Mouse (Mus musculus) liver, embryonic 13.5 days (tissue): ENCODE data around the gene Ankrd2. TPM values are rescaled to one million over a fixed set of nuclear protein-coding genes. Genes with fewer than 3 reads are reported as not detected.
A peak's percentile ranks its signal among the peaks of the same experiment; 100 is the strongest.

ENCODE experiments used
- ATAC-seq: fragments of 200-750 bp; cut with Nextera tagmentation; 2 replicates; pipeline ENCODE4 v1.8.0; 2017; ENCODE audit warnings: low read depth, mild to moderate bottlenecking, moderate number of reproducible peaks, moderate library complexity
- DNase-seq: peaks from one replicate; pipeline ENCODE4 v3.0.0; 2022
- H3K27ac ChIP-seq: fragments of 300-500 bp; sonication (generic); 2 replicates; pipeline ENCODE4 v1.5.1; 2015; ENCODE audit warnings: moderate library complexity, mild to moderate bottlenecking, inconsistent platforms
- H3K27me3 ChIP-seq: fragments of 300-500 bp; sonication (generic); 2 replicates; pipeline ENCODE4 v1.6.1; 2015; ENCODE audit warnings: mild to moderate bottlenecking, inconsistent platforms
- H3K36me3 ChIP-seq: fragments of 300-500 bp; sonication (generic); 2 replicates; pipeline ENCODE4 v1.6.1; 2015; ENCODE audit warnings: mild to moderate bottlenecking, inconsistent platforms
- H3K4me1 ChIP-seq: fragments of 300-500 bp; sonication (generic); replicated peaks from 2 replicates; pipeline ENCODE4 v1.6.1; 2015; ENCODE audit warnings: inconsistent platforms
- H3K4me2 ChIP-seq: fragments of 300-500 bp; sonication (generic); 2 replicates; pipeline ENCODE4 v1.6.1; 2015; ENCODE audit warnings: inconsistent platforms, mild to moderate bottlenecking, moderate library complexity
- H3K4me3 ChIP-seq: fragments of 300-500 bp; sonication (generic); replicated peaks from 2 replicates; pipeline ENCODE4 v1.5.1; 2015; ENCODE audit warnings: mild to moderate bottlenecking, inconsistent platforms
- H3K9ac ChIP-seq: fragments of 300-500 bp; sonication (generic); 2 replicates; pipeline ENCODE4 v1.6.1; 2015; ENCODE audit warnings: mild to moderate bottlenecking, inconsistent platforms
- H3K9me3 ChIP-seq: fragments of 300-500 bp; sonication (generic); replicated peaks from 2 replicates; pipeline ENCODE4 v1.6.1; 2016; ENCODE audit warnings: inconsistent platforms
- WGBS: fragments of 180-500 bp; shearing (Covaris S2); methylation state at CpG from one replicate; pipeline ENCODE4 v1.1.7; 2015; ENCODE audit not compliant: insufficient replicate concordance; 5-methylcytosine and 5-hydroxymethylcytosine counted together
- polyA plus RNA-seq: library from polyadenylated mRNA; unstranded; fragments of >200 nt; fragmentation: Nextera tagmentation; extraction: Ambion mirVana; gene quantifications from 2 replicates; pipeline ENCODE4 v1.2.1, GENCODE M21; 2015

Ankrd2 gene
- polyA plus RNA-seq, 1 experiment from 2014 or later = 0.15 TPM

DNA sequence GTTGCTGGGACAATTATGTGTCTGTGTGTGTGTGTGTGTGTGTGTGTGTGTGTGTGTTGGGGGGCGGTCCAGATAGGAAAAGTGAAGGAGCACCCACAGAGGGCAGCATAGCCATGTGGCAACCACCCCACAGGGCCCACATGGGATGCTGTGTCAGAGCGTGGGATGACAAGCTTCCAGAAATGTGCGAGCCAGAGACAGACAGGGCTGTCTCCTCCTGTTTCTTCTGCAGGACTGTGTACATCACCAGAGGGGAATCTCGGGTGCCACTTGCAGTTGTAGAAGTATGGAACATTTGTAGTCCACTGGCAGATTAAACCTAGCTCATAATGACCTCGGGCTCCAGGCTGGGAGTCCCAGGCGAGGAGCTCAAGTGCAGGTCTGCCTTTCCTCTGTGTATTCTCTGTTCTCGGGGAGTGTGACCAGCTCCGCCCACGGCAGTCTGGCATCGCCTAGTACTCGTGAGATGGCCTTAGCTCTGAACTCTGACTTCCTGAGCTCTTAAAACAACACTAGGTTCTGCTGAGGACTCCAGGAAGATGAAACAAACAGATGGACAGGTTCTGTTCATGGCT, 832 bp upstream of the Ankrd2 start:
- H3K9me3 ChIP-seq = no peaks in the 10 kb centered on the region
- H3K4me3 ChIP-seq = no peak overlapping the region
- WGBS = 58% methylated on average over 11 of the region's 11 CpGs
- no peak overlapping the region for H3K9ac ChIP-seq
- ATAC-seq (peak; percentile 7; the same call in 1 of the 2 replicates), DNase-seq (no peak)
- peaks cover 8% of the 10 kb centered on the region; the same call in 1 of the 2 replicates for H3K27me3 ChIP-seq
- H3K36me3 ChIP-seq = no peaks in the 10 kb centered on the region
- H3K27ac ChIP-seq = no peak overlapping the region
- no peak overlapping the region for H3K4me2 ChIP-seq
- peaks cover 5% of the 10 kb centered on the region; the same call in 1 of the 2 replicates for H3K4me1 ChIP-seq

GRCm38 (mm10) chr19:42036357-42036756, 557 bp downstream of the Ankrd2 start:
- Histone ChIP-seq H3K36me3 (no peaks in the 10 kb centered on the region), H3K27ac (no peak overlapping the region), H3K27me3 (peaks cover 16% of the 10 kb centered on the region; the same call in 1 of the 2 replicates), H3K4me2 (no peak overlapping the region), H3K9me3 (no peaks in the 10 kb centered on the region), H3K4me1 (peaks cover 5% of the 10 kb centered on the region; the same call in 1 of the 2 replicates), H3K9ac (no peak overlapping the region), H3K4me3 (no peak overlapping the region)
- ATAC-seq (no peak), DNase-seq (no peak)
- 80% methylated on average over 3 of the region's 3 CpGs for WGBS

- WGBS = 61% methylated on average over 11 of the region's 11 CpGs
- DNase-seq = no peak
- ATAC-seq = no peak
Observed at GRCm38 (mm10) chr19:42037167-42037702, 1.4 kb downstream of the Ankrd2 start.

DNA sequence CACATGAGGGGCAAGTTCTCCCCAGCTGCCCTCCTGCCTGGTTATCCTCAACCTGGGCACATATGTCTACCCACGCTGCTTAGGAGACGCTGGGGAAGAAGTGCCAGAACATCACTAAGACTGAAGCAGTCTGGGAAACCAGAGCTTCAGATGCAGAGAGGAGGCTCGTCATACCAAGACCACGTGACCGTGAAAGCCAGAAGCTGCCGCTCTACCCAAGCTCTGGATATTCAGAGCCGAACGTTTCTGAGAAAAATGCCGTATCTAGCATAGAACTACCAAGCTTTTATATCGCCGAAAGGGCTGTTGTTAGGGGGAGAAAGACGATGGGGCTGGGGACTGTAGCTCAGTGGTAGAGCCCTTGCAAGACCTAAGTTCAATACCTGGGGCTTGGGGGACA, 2.5 kb downstream of the Ankrd2 start:
- Histone ChIP-seq H3K4me3 (no peak overlapping the region), H3K36me3 (no peaks in the 10 kb centered on the region), H3K4me1 (peaks cover 5% of the 10 kb centered on the region; the same call in 1 of the 2 replicates), H3K9ac (no peak overlapping the region), H3K27me3 (peaks cover 18% of the 10 kb centered on the region; the same call in 1 of the 2 replicates), H3K9me3 (no peaks in the 10 kb centered on the region), H3K4me2 (no peak overlapping the region), H3K27ac (no peak overlapping the region)
- WGBS = 71% methylated on average over 12 of the region's 12 CpGs
- ATAC-seq (no peak), DNase-seq (no peak)

More at GRCm38 (mm10) chr19:42037167-42037702, 1.4 kb downstream of the Ankrd2 start:
- Histone ChIP-seq H3K4me1 (peaks cover 5% of the 10 kb centered on the region; the same call in 1 of the 2 replicates), H3K4me2 (no peak overlapping the region), H3K4me3 (no peak overlapping the region), H3K27me3 (peaks cover 18% of the 10 kb centered on the region; the same call in 1 of the 2 replicates), H3K9ac (no peak overlapping the region), H3K27ac (no peak overlapping the region), H3K36me3 (no peaks in the 10 kb centered on the region), H3K9me3 (no peaks in the 10 kb centered on the region)

GRCm38 (mm10) chr19:42043988-42044387, 8.2 kb downstream of the Ankrd2 start:
- Histone ChIP-seq H3K9ac (no peak overlapping the region), H3K4me2 (no peak overlapping the region), H3K4me1 (peaks cover 10% of the 10 kb centered on the region), H3K27me3 (peaks cover 13% of the 10 kb centered on the region; the same call in 1 of the 2 replicates), H3K27ac (no peak overlapping the region), H3K4me3 (no peak overlapping the region), H3K36me3 (no peaks in the 10 kb centered on the region), H3K9me3 (no peaks in the 10 kb centered on the region)
- no peak for DNase-seq
- 72% methylated on average over 6 of the region's 6 CpGs for WGBS
- ATAC-seq = no peak

DNA sequence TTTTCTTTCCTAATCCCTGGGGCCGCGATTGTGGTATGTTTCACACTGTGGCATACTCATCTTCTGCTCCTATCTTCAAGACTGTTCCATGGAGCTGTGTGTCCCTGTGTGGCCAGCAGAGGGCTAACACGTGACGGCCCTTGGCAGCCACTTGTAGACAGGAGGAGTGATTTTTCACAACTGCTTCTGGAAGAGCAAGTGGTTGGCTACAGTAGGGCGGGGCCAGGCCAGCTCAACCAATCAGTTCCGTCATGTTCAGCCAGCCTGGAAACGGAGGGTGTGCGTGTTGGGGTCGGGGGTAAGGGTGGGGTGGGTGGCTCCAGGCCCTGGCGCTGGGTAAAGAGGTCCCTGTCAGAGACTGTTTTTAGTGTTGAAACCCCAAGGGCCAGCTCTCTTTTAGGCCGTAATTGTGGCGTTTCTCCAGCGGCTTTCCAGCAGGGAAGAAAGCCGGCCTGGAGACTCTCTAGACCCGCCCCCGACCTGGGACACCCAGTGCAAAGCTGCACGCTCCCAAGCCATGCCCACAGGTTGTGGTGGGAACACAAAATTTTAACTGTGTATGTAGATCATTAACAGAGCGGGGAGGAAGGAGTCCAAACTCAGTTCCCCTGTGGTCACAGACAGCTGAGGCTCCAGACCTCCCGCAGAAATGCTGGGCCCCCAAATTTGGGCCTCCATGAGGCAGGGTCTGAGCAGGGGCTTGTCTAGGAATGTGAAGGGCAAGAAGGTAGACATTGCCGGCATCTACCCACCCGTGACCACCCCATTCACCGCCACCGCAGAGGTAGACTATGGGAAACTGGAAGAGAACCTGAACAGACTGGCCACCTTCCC, 9.7 kb downstream of the Ankrd2 start, which contains the start of gene Hoga1:
Gene Hoga1, plus strand, starts transcription at position 342 of the 834 bp plus-strand sequence.
- ATAC-seq = peak; percentile 79
- DNase-seq = peak; percentile 56
- H3K36me3 ChIP-seq = no peaks in the 10 kb centered on the region
- no peaks in the 10 kb centered on the region for H3K9me3 ChIP-seq
- H3K4me3 ChIP-seq = peak within 1 kb of the TSS; percentile 44
- 0 out of 2 replicates have a peak, but pooled peaks cover 6% of the 10 kb centered on the region for H3K27me3 ChIP-seq
- peak within 1 kb of the TSS; percentile 58 for H3K4me2 ChIP-seq
- H3K4me1 ChIP-seq = peaks cover 10% of the 10 kb centered on the region
- H3K9ac ChIP-seq = peak within 1 kb of the TSS; percentile 33
- WGBS = 20% methylated on average over 23 of the region's 23 CpGs
- H3K27ac ChIP-seq = peak within 1 kb of the TSS; percentile 54

- WGBS = 63% methylated on average over 1 of the region's 1 CpGs
- H3K9ac ChIP-seq = no peak overlapping the region
- no peak overlapping the region for H3K27ac ChIP-seq
- H3K9me3 ChIP-seq = no peaks in the 10 kb centered on the region
- no peak overlapping the region for H3K4me3 ChIP-seq
- peaks cover 14% of the 10 kb centered on the region for H3K4me1 ChIP-seq
- no peak for DNase-seq
- H3K4me2 ChIP-seq = no peak overlapping the region
- no peaks in the 10 kb centered on the region for H3K36me3 ChIP-seq
- no peak for ATAC-seq
- H3K27me3 ChIP-seq = no peaks in the 10 kb centered on the region
Observed at GRCm38 (mm10) chr19:42050251-42050650, 14.5 kb downstream of the Ankrd2 start.

GRCm38 (mm10) chr19:42051351-42051750, 15.6 kb downstream of the Ankrd2 start:
- Histone ChIP-seq H3K27ac (no peak overlapping the region), H3K4me1 (peaks cover 7% of the 10 kb centered on the region), H3K4me3 (no peak overlapping the region), H3K36me3 (no peaks in the 10 kb centered on the region), H3K4me2 (no peak overlapping the region), H3K9me3 (no peaks in the 10 kb centered on the region), H3K9ac (no peak overlapping the region), H3K27me3 (no peaks in the 10 kb centered on the region)
- DNase-seq (no peak), ATAC-seq (no peak)
- WGBS = 80% methylated on average over 3 of the region's 3 CpGs

DNA sequence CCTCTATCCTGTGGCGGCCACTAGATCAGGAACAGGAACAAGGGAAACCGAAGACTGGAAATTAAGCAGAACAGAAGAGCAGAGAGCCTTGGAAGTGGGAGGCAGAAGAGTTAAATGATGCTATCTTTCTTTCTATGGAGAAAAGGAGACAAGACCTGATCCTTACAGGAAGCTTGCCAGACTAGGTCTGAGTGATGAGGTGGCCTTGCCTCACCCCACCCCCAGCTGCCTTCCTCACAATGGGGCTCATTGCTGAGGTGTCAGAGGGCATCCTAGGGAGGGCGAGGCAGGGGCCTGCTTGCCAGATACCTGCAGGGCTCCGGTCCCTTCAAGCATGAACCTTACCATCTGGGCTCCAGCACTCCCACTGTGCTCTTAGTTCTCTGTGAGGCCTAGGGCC, 16.1 kb downstream of the Ankrd2 start, which contains the start of gene 4933411K16Rik:
Gene 4933411K16Rik, plus strand, starts transcription at position 301 of the 400 bp plus-strand sequence.
- Histone ChIP-seq H3K4me2 (no peak within 1 kb of the TSS), H3K27me3 (no peaks in the 10 kb centered on the region), H3K4me3 (no peak within 1 kb of the TSS), H3K9ac (no peak within 1 kb of the TSS), H3K9me3 (no peaks in the 10 kb centered on the region), H3K27ac (no peak within 1 kb of the TSS), H3K36me3 (no peaks in the 10 kb centered on the region), H3K4me1 (peaks cover 7% of the 10 kb centered on the region)
- DNase-seq = no peak
- WGBS = 67% methylated on average over 4 of the region's 4 CpGs
- ATAC-seq = no peak

GRCm38 (mm10) chr19:42054255-42054654, 18.5 kb downstream of the Ankrd2 start:
- DNase-seq = no peak
- Histone ChIP-seq H3K9me3 (no peaks in the 10 kb centered on the region), H3K27me3 (0 out of 2 replicates have a peak, but pooled peaks cover 3% of the 10 kb centered on the region), H3K4me2 (no peak overlapping the region), H3K4me1 (peaks cover 7% of the 10 kb centered on the region), H3K4me3 (no peak overlapping the region), H3K27ac (no peak overlapping the region), H3K9ac (no peak overlapping the region), H3K36me3 (no peaks in the 10 kb centered on the region)
- 64% methylated on average over 6 of the region's 6 CpGs for WGBS
- no peak for ATAC-seq

DNA sequence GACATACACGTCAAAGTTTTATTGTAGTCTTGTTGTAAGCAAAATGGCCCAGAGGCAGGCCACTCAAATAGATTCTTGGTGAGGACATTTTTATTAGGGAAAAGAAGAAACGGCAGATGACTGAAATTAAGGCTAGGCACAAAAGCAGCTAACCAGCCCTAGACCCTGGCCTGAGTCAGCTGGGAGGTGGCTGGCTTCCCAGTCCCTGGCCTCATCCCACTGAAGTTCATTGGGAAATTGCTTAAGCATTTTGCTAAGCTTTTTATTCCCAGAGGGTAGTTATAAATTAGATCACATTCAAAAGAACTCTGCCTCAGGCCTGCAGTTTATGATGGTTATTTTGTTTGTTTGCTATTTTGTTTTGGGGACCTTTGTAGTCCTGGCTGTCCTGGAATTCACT, 20.1 kb downstream of the Ankrd2 start:
- H3K9ac ChIP-seq = no peak overlapping the region
- H3K27me3 ChIP-seq = 0 out of 2 replicates have a peak, but pooled peaks cover 3% of the 10 kb centered on the region
- H3K4me3 ChIP-seq = no peak overlapping the region
- H3K9me3 ChIP-seq = no peaks in the 10 kb centered on the region
- 0 out of 2 replicates have a peak, but pooled peaks cover 4% of the 10 kb centered on the region for H3K36me3 ChIP-seq
- H3K27ac ChIP-seq = no peak overlapping the region
- DNase-seq (no peak), ATAC-seq (no peak)
- 74% methylated on average over 2 of the region's 2 CpGs for WGBS
- H3K4me1 ChIP-seq = peaks cover 6% of the 10 kb centered on the region
- no peak overlapping the region for H3K4me2 ChIP-seq
